Mouse (Mus musculus) heart, embryonic 11.5 days (tissue): ENCODE data around the gene Stxbp3. TPM values are rescaled to one million over a fixed set of nuclear protein-coding genes. Genes with fewer than 3 reads are reported as not detected.

Experiments used
- polyA plus RNA-seq: library from polyadenylated mRNA; unstranded; fragments of >200 nt; fragmentation: Nextera tagmentation; extraction: Ambion mirVana; gene quantifications from 2 replicates; pipeline ENCODE4 v1.2.1, GENCODE M21; 2014

Gene Stxbp3
- polyA plus RNA-seq, 1 experiment from 2014 or later, result 29.2 TPM

Other genes with a start within 250 kb of the Stxbp3 start
- 7.5 and 8.9 TPM in 2 replicates for gene Wdr47, start 249.2 kb downstream of the Stxbp3 start, polyA plus RNA-seq
- 50.0 and 50.1 TPM in 2 replicates for gene Clcc1, start 186.6 kb downstream of the Stxbp3 start, polyA plus RNA-seq
- 27.2 and 31.3 TPM in 2 replicates for gene Gpsm2, start 118.2 kb downstream of the Stxbp3 start, polyA plus RNA-seq
- not detected in 2 replicates for gene Aknad1, start 100.9 kb downstream of the Stxbp3 start, polyA plus RNA-seq
- gene Fndc7, start 49.5 kb upstream of the Stxbp3 start, polyA plus RNA-seq, result not detected in 2 replicates
- 53.8 and 56.4 TPM in 2 replicates for gene Prpf38b, start 71.2 kb upstream of the Stxbp3 start, polyA plus RNA-seq
- 0.16 and 0.41 TPM in 2 replicates for gene Henmt1, start 99.3 kb upstream of the Stxbp3 start, polyA plus RNA-seq
- not detected in 2 replicates for gene Gm9857, start 99.9 kb upstream of the Stxbp3 start, polyA plus RNA-seq
- gene Fam102b, start 187.1 kb upstream of the Stxbp3 start, polyA plus RNA-seq, result 6.7 and 7.9 TPM in 2 replicates
- not detected in 2 replicates for gene Slc25a54, start 239.9 kb upstream of the Stxbp3 start, polyA plus RNA-seq